Mouse (Mus musculus) forebrain, embryonic 10.5 days (tissue): Measurements from ENCODE around the gene Mitf. TPM values are rescaled to one million over a fixed set of nuclear protein-coding genes. Genes with fewer than 3 reads are reported as not detected.
A peak's percentile ranks its signal among the peaks of the same experiment; 100 is the strongest.

Experiments
- DNase-seq: peaks from one replicate; pipeline ENCODE4 v3.0.0-alpha.2; 2017; ENCODE audit warnings: low spot score; ENCODE audit errors: extremely low spot score
- H3K27ac ChIP-seq: fragments of 300-500 bp; sonication (generic); 2 replicates; pipeline ENCODE4 v1.5.1; 2016; ENCODE audit warnings: mild to moderate bottlenecking
- H3K27me3 ChIP-seq: fragments of 300-500 bp; sonication (generic); 2 replicates; pipeline ENCODE4 v1.6.1; 2016; ENCODE audit warnings: mild to moderate bottlenecking; ENCODE audit not compliant: poor library complexity, severe bottlenecking
- H3K36me3 ChIP-seq: fragments of 300-500 bp; sonication (generic); replicated peaks from 2 replicates; pipeline ENCODE4 v1.6.1; 2016; ENCODE audit warnings: mild to moderate bottlenecking, moderate library complexity
- H3K4me1 ChIP-seq: fragments of 300-500 bp; sonication (generic); 2 replicates; pipeline ENCODE4 v1.6.1; 2016
- H3K4me3 ChIP-seq: fragments of 300-500 bp; sonication (generic); 2 replicates; pipeline ENCODE4 v1.5.1; 2016; ENCODE audit warnings: mild to moderate bottlenecking, moderate library complexity
- H3K9me3 ChIP-seq: fragments of 300-500 bp; sonication (generic); 2 replicates; pipeline ENCODE4 v1.6.1; 2016; ENCODE audit warnings: mild to moderate bottlenecking, moderate library complexity
- WGBS: fragments of 180-500 bp; shearing (Covaris S2); methylation state at CpG from one replicate; pipeline ENCODE4 v1.1.7; 2016; 5-methylcytosine and 5-hydroxymethylcytosine counted together
- polyA plus RNA-seq: library from polyadenylated mRNA; unstranded; fragments of >200 nt; fragmentation: Nextera tagmentation; extraction: Ambion mirVana; gene quantifications from 2 replicates; pipeline ENCODE4 v1.2.1, GENCODE M21; 2016

Mitf gene
- polyA plus RNA-seq, 1 experiment from 2014 or later: 2.2 TPM

DNA sequence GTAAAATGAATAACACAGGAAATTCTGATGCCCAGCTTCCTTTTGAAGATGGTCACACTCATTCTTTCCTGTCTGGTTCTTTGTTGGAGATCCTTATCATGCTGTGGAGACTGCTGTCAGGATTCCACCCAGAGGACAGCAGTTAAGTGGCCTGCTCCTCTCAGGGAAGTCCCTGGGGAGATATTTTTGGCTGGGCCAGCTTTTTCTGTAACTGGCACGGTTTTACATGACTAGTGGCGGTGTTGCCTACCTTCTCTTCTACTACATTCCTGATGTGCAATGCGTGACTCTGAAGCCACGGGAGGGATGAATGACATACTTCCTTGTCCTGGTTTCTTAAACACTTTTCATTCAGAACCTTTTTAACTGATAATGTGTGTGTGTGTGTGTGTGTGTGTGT lies 63.1 kb downstream of the Mitf start:
- H3K4me1 ChIP-seq: no peaks in the 10 kb centered on the region
- 79% methylated on average over 4 of the region's 4 CpGs for WGBS

DNA sequence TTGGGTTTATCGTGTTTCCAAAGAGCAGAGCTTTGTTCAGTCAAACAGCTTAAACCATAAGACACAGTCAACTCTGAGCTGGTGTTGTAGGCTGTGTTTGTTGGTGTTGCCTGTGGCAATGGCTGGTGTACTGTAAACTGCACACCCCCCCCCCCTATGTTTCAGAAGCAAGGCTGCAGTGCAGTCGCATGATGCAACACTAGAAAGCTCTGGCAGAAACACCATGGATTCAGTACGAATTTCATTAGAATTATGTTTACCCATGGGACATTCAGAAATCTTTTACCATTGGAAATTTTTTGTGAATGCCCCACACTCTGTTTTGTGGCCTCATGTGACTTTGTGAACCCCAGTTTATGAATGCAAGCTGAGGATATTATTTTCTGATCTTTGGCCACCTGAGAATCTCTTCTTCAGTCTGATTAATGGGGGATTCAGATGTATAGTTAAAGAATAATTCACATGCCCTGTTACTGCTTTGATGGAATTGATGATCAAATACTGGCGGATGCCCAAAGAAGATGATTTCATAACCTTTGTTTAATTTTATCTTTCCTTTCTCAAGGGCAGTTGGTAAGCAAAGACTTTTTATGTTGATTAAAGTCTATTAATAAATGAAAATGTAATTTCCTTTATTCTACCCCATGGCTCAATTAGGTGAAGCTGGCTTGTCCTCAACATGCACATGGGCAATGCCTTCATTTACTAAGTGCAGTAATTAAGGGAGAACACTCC lies 64.6 kb downstream of the Mitf start:
- WGBS: 91% methylated on average over 4 of the region's 4 CpGs
- no peaks in the 10 kb centered on the region for H3K4me1 ChIP-seq

More for the DNA sequence above, 63.1 kb downstream of the Mitf start:
- DNase-seq: no peak
- Histone ChIP-seq H3K36me3 (no peaks in the 10 kb centered on the region), H3K27me3 (no peaks in the 10 kb centered on the region), H3K4me3 (no peak overlapping the region), H3K27ac (no peak overlapping the region), H3K9me3 (no peaks in the 10 kb centered on the region)

DNA sequence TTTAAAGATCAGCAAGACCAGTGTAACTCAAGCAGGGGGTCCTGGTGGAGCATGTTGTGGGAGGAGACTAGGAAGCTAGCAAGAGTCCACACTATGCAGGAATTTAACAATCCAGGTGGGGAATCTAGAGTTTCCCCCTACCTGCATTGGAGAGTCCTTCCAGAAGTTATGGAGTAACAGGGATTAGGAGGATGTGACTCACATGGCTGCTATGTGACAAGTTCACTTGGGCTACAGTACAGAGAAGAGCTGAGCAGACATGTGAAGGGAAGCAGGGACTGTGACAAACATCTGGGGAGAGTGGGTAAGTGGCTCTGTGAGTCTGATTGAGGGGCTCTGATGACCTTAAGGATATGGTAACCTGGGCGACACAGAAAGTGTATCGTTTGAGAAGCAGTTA lies 66.2 kb downstream of the Mitf start:
- DNase-seq: no peak
- H3K27ac ChIP-seq: no peak overlapping the region
- WGBS: 95% methylated on average over 2 of the region's 2 CpGs

More for the DNA sequence above, 64.6 kb downstream of the Mitf start:
- H3K9me3 ChIP-seq: no peaks in the 10 kb centered on the region
- no peak overlapping the region for H3K27ac ChIP-seq
- no peaks in the 10 kb centered on the region for H3K36me3 ChIP-seq
- no peaks in the 10 kb centered on the region for H3K27me3 ChIP-seq
- H3K4me3 ChIP-seq: no peak overlapping the region
- no peak for DNase-seq

DNA sequence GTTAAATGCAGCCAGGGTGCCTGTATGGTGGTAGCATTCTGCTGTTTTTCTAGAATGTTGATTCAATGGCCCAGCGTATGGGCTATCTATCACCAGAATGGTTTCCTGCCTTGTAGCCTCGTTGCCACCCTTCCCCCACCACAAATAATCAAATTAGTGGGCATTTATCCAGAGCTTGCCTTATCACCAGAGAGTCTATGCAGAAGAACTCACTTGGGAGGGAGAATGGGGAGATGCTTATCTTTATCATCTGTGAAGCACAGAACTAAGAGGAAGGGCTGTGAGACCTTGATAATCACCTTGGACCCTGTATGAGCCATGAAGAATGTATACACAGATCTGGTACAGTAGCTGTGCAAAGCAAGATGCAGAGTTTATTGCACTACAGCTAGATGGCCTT lies 70.1 kb downstream of the Mitf start:
- H3K27me3 ChIP-seq: no peaks in the 10 kb centered on the region
- H3K36me3 ChIP-seq: no peaks in the 10 kb centered on the region
- no peak for DNase-seq
- H3K27ac ChIP-seq: no peak overlapping the region
- no peak overlapping the region for H3K4me3 ChIP-seq
- peaks cover 13% of the 10 kb centered on the region for H3K4me1 ChIP-seq
- no peaks in the 10 kb centered on the region for H3K9me3 ChIP-seq
- WGBS: 87% methylated on average over 2 of the region's 2 CpGs

More for the DNA sequence above, 66.2 kb downstream of the Mitf start:
- Histone ChIP-seq H3K36me3 (no peaks in the 10 kb centered on the region), H3K4me1 (peaks cover 9% of the 10 kb centered on the region; the same call in 1 of the 2 replicates), H3K9me3 (no peaks in the 10 kb centered on the region), H3K4me3 (no peak overlapping the region), H3K27me3 (no peaks in the 10 kb centered on the region)

DNA sequence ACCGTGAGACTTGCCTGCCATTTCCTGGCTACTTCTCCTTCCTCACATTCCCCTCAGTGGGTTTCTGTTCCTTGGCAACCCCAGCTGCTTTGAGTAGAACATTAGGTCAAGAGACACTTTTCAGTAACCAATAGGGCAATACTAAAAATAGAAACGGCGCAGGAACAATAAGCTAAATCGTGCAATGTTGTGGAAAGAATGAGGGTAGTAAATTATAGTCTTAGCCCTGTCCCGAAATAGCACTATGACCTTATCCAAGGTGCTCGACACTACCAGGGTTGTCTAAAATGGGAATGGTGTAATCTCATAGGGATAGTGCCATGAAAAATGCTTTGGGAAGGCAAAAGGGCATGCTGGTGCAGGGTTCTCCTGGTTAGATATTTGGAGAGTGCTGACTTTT lies 70.6 kb downstream of the Mitf start:
- no peak for DNase-seq
- Histone ChIP-seq H3K27me3 (no peaks in the 10 kb centered on the region), H3K4me1 (peaks cover 17% of the 10 kb centered on the region), H3K9me3 (no peaks in the 10 kb centered on the region), H3K4me3 (no peak overlapping the region), H3K36me3 (no peaks in the 10 kb centered on the region), H3K27ac (no peak overlapping the region)
- 85% methylated on average over 6 of the region's 6 CpGs for WGBS

DNA sequence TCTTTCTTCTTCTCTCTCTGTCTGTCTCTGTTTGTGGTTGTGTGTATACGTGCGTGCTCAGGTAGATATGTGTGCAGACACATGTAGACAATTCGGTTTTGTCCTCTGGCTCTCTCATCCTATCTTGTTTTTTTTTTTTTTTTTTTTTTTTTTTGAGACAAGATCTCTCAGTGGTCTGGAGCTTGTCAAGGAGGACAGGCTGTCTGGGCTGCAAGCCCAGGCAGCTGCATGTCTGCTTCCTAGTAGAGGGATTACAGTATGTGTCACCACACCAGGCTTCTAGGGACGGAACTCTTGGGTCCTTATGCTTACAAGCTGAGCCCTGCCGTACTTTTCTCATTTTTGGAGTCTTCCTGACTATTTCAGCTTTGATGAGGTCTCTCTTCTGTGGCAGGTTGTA lies 73.5 kb downstream of the Mitf start:
- no peak overlapping the region for H3K4me3 ChIP-seq
- DNase-seq: no peak
- H3K27ac ChIP-seq: no peak overlapping the region

DNA sequence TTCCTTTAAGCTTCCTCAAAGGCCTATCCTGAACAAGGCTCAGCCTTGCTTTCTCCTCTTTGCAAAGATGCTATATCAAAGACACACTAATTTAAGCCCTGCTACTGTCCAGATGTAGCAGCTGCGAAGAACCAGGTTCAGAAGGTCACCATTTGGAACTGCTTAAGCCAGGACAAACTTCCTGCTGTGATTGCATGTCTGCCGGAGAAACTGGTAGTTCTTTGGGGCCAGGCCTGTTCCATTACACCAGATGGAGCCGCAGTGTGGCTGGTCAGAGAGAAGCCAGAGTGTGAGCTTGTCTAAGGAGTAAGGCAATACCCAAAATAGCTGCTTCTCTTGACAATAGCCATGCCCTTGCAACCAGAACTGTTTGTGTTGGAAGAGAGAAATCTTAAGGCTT lies 75.1 kb downstream of the Mitf start:
- Histone ChIP-seq H3K27me3 (no peaks in the 10 kb centered on the region), H3K4me3 (no peak overlapping the region), H3K9me3 (no peaks in the 10 kb centered on the region), H3K36me3 (no peaks in the 10 kb centered on the region), H3K27ac (no peak overlapping the region), H3K4me1 (peaks cover 34% of the 10 kb centered on the region)
- peak; percentile 34 for DNase-seq
- WGBS: 46% methylated on average over 3 of the region's 3 CpGs

More for the DNA sequence above, 73.5 kb downstream of the Mitf start:
- H3K4me1 ChIP-seq: peaks cover 30% of the 10 kb centered on the region
- H3K27me3 ChIP-seq: no peaks in the 10 kb centered on the region
- WGBS: 88% methylated on average over 5 of the region's 5 CpGs
- H3K36me3 ChIP-seq: no peaks in the 10 kb centered on the region
- H3K9me3 ChIP-seq: no peaks in the 10 kb centered on the region

DNA sequence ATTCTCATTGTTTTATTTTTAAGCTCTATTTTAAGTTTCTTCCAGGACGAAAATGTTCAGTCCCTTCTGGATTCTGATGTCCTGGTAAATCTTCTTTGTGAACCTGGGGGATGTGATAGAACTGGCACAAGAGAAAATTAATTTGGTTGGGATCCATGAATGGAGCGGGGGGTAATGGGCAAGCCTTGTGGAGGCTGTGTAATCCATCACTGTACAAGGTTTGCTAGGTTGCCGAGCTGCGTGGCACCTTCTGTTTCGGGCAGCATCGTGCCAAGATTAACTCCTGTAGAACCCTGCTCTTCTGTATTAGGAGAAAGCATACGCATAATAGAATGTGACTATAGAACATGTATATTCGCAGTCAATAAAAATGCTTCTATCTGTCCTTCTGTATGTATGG lies 76.1 kb downstream of the Mitf start:
- no peak overlapping the region for H3K4me3 ChIP-seq
- WGBS: 87% methylated on average over 8 of the region's 8 CpGs
- no peaks in the 10 kb centered on the region for H3K9me3 ChIP-seq
- H3K36me3 ChIP-seq: no peaks in the 10 kb centered on the region
- peak overlapping the region; percentile 40; the same call in 1 of the 2 replicates for H3K27ac ChIP-seq
- peaks cover 27% of the 10 kb centered on the region for H3K4me1 ChIP-seq
- no peaks in the 10 kb centered on the region for H3K27me3 ChIP-seq
- no peak for DNase-seq

DNA sequence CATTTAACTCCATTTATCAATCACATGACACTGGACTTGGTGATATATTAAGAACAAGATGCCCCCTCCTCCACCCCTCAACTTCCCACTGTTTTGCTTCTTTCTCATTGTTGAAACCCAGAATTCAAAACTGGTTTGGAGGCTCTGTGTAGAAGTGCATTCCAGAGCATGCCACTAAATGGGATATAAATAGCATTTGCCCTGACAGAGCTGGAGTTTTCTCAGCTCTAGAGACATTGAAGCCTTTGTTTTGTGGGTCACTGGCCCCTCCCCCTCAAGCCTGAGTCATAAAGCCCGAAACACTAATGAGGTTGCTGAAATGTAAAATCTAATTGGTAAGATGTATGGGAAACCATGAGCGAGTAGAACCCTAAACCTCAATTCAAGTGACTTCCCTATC lies 76.6 kb downstream of the Mitf start:
- Histone ChIP-seq H3K9me3 (no peaks in the 10 kb centered on the region), H3K27ac (peak overlapping the region; percentile 9; the same call in 1 of the 2 replicates), H3K27me3 (no peaks in the 10 kb centered on the region), H3K4me3 (no peak overlapping the region), H3K4me1 (peaks cover 33% of the 10 kb centered on the region), H3K36me3 (no peaks in the 10 kb centered on the region)
- WGBS: 27% methylated on average over 2 of the region's 2 CpGs
- DNase-seq: peak; percentile 27

DNA sequence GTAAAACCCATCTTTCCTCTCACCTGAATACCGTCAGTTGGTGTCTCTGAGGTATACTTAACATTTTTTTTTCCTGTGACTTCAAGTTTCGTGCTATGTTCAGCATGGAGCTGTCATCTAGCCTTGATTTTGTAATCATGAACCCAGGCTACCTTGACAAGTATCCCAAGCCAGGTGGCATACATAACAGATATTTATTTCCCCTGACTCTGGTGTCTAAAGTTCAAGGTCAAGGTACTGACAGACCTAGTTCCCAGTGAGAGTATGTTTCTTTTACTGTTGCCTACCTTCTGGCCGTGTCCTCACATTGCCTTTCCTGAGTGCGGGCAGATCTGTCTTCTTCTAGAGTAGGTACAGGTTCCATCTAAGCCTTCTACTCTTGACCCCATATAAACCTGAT lies 78.1 kb downstream of the Mitf start:
- no peaks in the 10 kb centered on the region for H3K36me3 ChIP-seq
- no peaks in the 10 kb centered on the region for H3K9me3 ChIP-seq
- DNase-seq: no peak
- WGBS: 90% methylated on average over 4 of the region's 4 CpGs
- no peak overlapping the region for H3K4me3 ChIP-seq
- H3K4me1 ChIP-seq: peaks cover 38% of the 10 kb centered on the region
- no peak overlapping the region for H3K27ac ChIP-seq
- H3K27me3 ChIP-seq: no peaks in the 10 kb centered on the region

DNA sequence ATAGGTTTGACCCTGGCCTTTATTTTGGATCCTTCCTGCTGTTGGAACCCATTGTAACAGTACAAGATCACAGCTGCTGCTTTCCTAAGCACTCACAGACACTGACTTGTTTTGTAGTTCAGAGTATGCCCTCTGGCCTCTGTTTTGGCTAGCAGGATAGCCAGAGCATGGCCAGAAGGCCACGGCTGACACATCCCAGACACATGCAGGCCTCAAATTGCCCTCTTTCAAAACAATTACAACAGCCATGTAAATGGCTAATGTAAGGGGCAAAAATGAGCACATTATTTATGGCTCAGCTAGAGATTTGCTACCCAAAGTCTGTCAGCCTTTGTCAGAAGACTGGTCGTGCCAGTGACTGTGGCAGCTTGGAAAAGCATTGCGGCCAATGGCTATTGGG lies 78.8 kb downstream of the Mitf start:
- DNase-seq: no peak
- H3K9me3 ChIP-seq: no peaks in the 10 kb centered on the region
- 0 out of 2 replicates have a peak overlapping the region, but pooled peaks have one; percentile 8 for H3K27ac ChIP-seq
- H3K27me3 ChIP-seq: no peaks in the 10 kb centered on the region
- no peak overlapping the region for H3K4me3 ChIP-seq
- peaks cover 38% of the 10 kb centered on the region for H3K4me1 ChIP-seq
- H3K36me3 ChIP-seq: no peaks in the 10 kb centered on the region
- 83% methylated on average over 3 of the region's 3 CpGs for WGBS

DNA sequence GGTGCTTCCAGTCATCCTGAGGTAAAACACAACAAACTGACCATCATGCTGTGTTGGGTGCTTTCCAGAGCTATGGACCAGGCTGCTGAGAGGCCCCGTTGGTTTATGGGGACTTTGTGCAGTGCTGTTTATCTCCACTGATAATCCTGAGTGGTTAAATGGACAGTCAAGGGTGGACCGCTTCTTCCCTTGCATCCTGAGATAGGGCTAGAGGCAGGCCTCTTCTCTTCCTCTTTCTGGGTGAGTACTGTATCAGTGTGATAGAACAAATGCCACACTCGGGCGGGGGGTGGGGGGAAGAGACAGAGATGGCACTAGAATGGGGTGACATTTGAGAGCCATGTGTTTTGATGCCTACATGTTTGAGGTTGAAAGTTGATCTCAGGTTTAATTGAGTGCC lies 81.0 kb downstream of the Mitf start:
- WGBS: 89% methylated on average over 4 of the region's 4 CpGs
- Histone ChIP-seq H3K9me3 (no peaks in the 10 kb centered on the region), H3K4me3 (no peak overlapping the region), H3K36me3 (no peaks in the 10 kb centered on the region), H3K4me1 (peaks cover 27% of the 10 kb centered on the region), H3K27ac (no peak overlapping the region), H3K27me3 (no peaks in the 10 kb centered on the region)
- no peak for DNase-seq

DNA sequence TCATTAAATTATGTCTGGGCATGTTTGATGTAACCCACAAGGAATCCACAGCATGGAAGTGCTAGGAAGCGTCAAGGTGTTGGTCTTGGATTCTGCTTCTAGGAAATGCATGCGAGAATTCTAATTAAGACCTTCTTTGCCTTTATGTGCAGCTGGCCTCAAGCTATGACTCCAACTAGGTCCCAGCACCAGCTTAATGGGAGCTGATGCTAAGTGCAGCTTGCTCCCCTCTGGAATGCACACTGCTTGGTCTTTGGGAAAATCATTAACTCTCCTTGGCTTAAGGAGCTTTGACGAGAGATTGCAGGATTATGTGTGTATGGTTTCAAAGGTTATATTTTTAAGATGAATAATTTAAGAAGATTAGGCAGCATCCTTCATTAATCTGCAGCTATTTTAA lies 81.7 kb downstream of the Mitf start:
- WGBS: 67% methylated on average over 3 of the region's 3 CpGs
- Histone ChIP-seq H3K27me3 (no peaks in the 10 kb centered on the region), H3K36me3 (no peaks in the 10 kb centered on the region), H3K27ac (no peak overlapping the region), H3K9me3 (no peaks in the 10 kb centered on the region), H3K4me3 (no peak overlapping the region), H3K4me1 (peaks cover 25% of the 10 kb centered on the region)
- no peak for DNase-seq
